8 mouse cellular contexts compared by ENCODE assay signal in the genomic region with DNA sequence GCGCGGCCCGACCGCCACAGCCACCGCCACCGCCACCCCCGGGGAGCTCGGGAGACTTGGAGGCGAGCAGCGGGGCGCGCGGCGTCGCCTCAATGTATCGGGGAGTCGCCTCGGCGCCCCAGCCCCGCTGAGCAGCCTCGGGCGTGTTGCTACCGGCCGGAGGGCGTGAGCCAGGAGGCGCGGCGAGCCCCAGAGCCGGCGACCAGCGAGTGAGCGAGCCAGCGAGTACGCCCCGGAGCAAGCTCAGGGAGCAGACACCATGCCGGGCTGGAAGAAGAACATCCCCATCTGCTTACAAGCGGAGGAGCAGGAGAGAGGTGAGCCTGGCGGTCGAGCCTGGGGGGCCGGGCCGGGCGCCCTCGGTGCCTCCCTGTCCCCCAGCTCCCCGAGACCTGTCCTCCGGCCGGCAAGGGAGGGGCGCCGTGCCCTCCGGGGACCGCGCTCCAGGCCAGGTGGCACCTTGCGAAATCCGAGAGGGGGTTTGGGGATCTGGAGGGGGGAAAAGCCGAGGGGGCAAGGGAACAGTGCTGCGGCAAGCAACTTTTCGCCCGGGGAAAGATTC. TPM values are rescaled to one million over a fixed set of nuclear protein-coding genes. Genes with fewer than 3 reads are reported as not detected.
DNase-seq lines count a peak whose midpoint lies in the region; ATAC-seq lines count a peak whose summit lies in the region.

No protein-coding gene starts in this region.

- H3K9me3 ChIP-seq in heart, embryonic 11.5 days (replicated peaks; ENCODE audit: control insufficient read depth, low read length), result no peaks in the 10 kb centered on the region
- H3K9me3 ChIP-seq in embryonic facial prominence, embryonic 11.5 days (replicated peaks; ENCODE audit: control insufficient read depth, low read length), result no peaks in the 10 kb centered on the region
- H3K9me3 ChIP-seq in hindbrain, embryonic 11.5 days (ENCODE audit: control insufficient read depth, low read length), result no peaks in the 10 kb centered on the region
- no peaks in the 10 kb centered on the region for H3K9me3 ChIP-seq in limb, embryonic 11.5 days (ENCODE audit: control insufficient read depth, low read length)
- H3K9me3 ChIP-seq in midbrain, embryonic 15.5 days, result no peaks in the 10 kb centered on the region

- ATAC-seq in heart, embryonic 11.5 days (replicated peaks; ENCODE audit: insufficient number of reproducible peaks, low FRiP score, low TSS enrichment), result peak; percentile 56; the same call in 1 of the 2 replicates
- peak; percentile 70 for ATAC-seq in embryonic facial prominence, embryonic 11.5 days (replicated peaks; ENCODE audit: insufficient number of reproducible peaks, low FRiP score, low TSS enrichment, low read depth)
- ATAC-seq in hindbrain, embryonic 11.5 days (ENCODE audit: low FRiP score), result peak; percentile 86
- peak; percentile 68 for ATAC-seq in limb, embryonic 11.5 days (ENCODE audit: insufficient number of reproducible peaks, low FRiP score, low TSS enrichment, low read depth)
- ATAC-seq in midbrain, embryonic 15.5 days (replicated peaks), result peak; percentile 81

- WGBS in heart, embryonic 11.5 days (ENCODE audit: insufficient replicate concordance), result under 1% methylated on average over 41 of the region's 57 CpGs
- under 1% methylated on average over 45 of the region's 57 CpGs for WGBS in embryonic facial prominence, embryonic 11.5 days
- WGBS in hindbrain, embryonic 11.5 days, result 1% methylated on average over 38 of the region's 57 CpGs
- WGBS in limb, embryonic 11.5 days, result 0% methylated on average over 48 of the region's 57 CpGs
- under 1% methylated on average over 54 of the region's 57 CpGs for WGBS in midbrain, embryonic 15.5 days

- 0 out of 2 replicates have a peak, but pooled peaks cover 5% of the 10 kb centered on the region for H3K27me3 ChIP-seq in heart, embryonic 11.5 days (ENCODE audit: control insufficient read depth, insufficient read depth, low read length)
- no peaks in the 10 kb centered on the region for H3K27me3 ChIP-seq in embryonic facial prominence, embryonic 11.5 days (ENCODE audit: control insufficient read depth, insufficient read depth, low read length)
- no peaks in the 10 kb centered on the region; the same call in 1 of the 2 replicates for H3K27me3 ChIP-seq in hindbrain, embryonic 11.5 days (ENCODE audit: control insufficient read depth, insufficient read depth, low read length)
- no peaks in the 10 kb centered on the region for H3K27me3 ChIP-seq in limb, embryonic 11.5 days (ENCODE audit: control insufficient read depth, insufficient read depth, low read length)
- no peaks in the 10 kb centered on the region; the same call in 1 of the 2 replicates for H3K27me3 ChIP-seq in midbrain, embryonic 15.5 days (replicated peaks)

- H3K36me3 ChIP-seq in heart, embryonic 11.5 days (ENCODE audit: control insufficient read depth, insufficient read depth, low read length), result no peaks in the 10 kb centered on the region
- H3K36me3 ChIP-seq in embryonic facial prominence, embryonic 11.5 days (replicated peaks; ENCODE audit: control insufficient read depth, insufficient read depth, low read depth, low read length), result no peaks in the 10 kb centered on the region
- no peaks in the 10 kb centered on the region for H3K36me3 ChIP-seq in hindbrain, embryonic 11.5 days (ENCODE audit: control insufficient read depth, insufficient read depth, low read length)
- H3K36me3 ChIP-seq in limb, embryonic 11.5 days (ENCODE audit: control insufficient read depth, insufficient read depth, low read length), result no peaks in the 10 kb centered on the region
- no peaks in the 10 kb centered on the region for H3K36me3 ChIP-seq in midbrain, embryonic 15.5 days (replicated peaks)

- H3K4me3 ChIP-seq in heart, embryonic 11.5 days (ENCODE audit: low read depth, low read length), result peak overlapping the region; percentile 73
- H3K4me3 ChIP-seq in embryonic facial prominence, embryonic 11.5 days (ENCODE audit: low read depth, low read length), result peak overlapping the region; percentile 74
- H3K4me3 ChIP-seq in hindbrain, embryonic 11.5 days (ENCODE audit: low read depth, low read length), result peak overlapping the region; percentile 80
- H3K4me3 ChIP-seq in limb, embryonic 11.5 days (ENCODE audit: low read depth, low read length), result peak overlapping the region; percentile 71
- peak overlapping the region; percentile 57 for H3K4me3 ChIP-seq in midbrain, embryonic 15.5 days

- DNase-seq in heart, adult 9 months (ENCODE audit: low spot score in 2 of 2), result no peak
- DNase-seq in adrenal gland, adult 2 months, result peak; percentile 58
- DNase-seq in embryonic facial prominence, embryonic 11.5 days (ENCODE audit: low spot score), result peak; percentile 61
- DNase-seq in hindbrain, embryonic 11.5 days (ENCODE audit: low spot score), result peak; percentile 73
- DNase-seq in limb, embryonic 11.5 days (ENCODE audit: low spot score), result peak; percentile 74
- DNase-seq in urinary bladder, postnatal 36 days (ENCODE audit: low spot score in 2 of 2), result peak; percentile 35 to 38

- peak overlapping the region; percentile 70 for H3K27ac ChIP-seq in heart, embryonic 11.5 days (ENCODE audit: low read depth, low read length)
- peak overlapping the region; percentile 78 for H3K27ac ChIP-seq in embryonic facial prominence, embryonic 11.5 days (replicated peaks; ENCODE audit: low read depth, low read length)
- H3K27ac ChIP-seq in hindbrain, embryonic 11.5 days (ENCODE audit: low read depth, low read length), result peak overlapping the region; percentile 84
- H3K27ac ChIP-seq in limb, embryonic 11.5 days (replicated peaks; ENCODE audit: low read depth, low read length), result peak overlapping the region; percentile 64
- H3K27ac ChIP-seq in midbrain, embryonic 15.5 days, result peak overlapping the region; percentile 84

- peaks cover 3% of the 10 kb centered on the region; the same call in 1 of the 2 replicates for H3K4me1 ChIP-seq in heart, embryonic 11.5 days (ENCODE audit: control insufficient read depth, insufficient read depth, low read length)
- no peaks in the 10 kb centered on the region for H3K4me1 ChIP-seq in embryonic facial prominence, embryonic 11.5 days (ENCODE audit: control insufficient read depth, insufficient read depth, low read length)
- H3K4me1 ChIP-seq in hindbrain, embryonic 11.5 days (replicated peaks; ENCODE audit: control insufficient read depth, insufficient read depth, low read length), result peaks cover 4% of the 10 kb centered on the region; the same call in 1 of the 2 replicates
- peaks cover 8% of the 10 kb centered on the region for H3K4me1 ChIP-seq in limb, embryonic 11.5 days (ENCODE audit: control insufficient read depth, insufficient read depth, low read length)
- peaks cover 16% of the 10 kb centered on the region for H3K4me1 ChIP-seq in midbrain, embryonic 15.5 days

- H3K4me2 ChIP-seq in heart, embryonic 11.5 days, result peak overlapping the region; percentile 94
- H3K4me2 ChIP-seq in embryonic facial prominence, embryonic 11.5 days (ENCODE audit: low read depth, low read length), result peak overlapping the region; percentile 80
- H3K4me2 ChIP-seq in hindbrain, embryonic 11.5 days (replicated peaks; ENCODE audit: low read depth, low read length), result peak overlapping the region; percentile 99
- H3K4me2 ChIP-seq in limb, embryonic 11.5 days (ENCODE audit: low read depth, severe bottlenecking), result peak overlapping the region; percentile 95
- H3K4me2 ChIP-seq in midbrain, embryonic 15.5 days, result peak overlapping the region; percentile 85

- H3K9ac ChIP-seq in heart, embryonic 11.5 days (ENCODE audit: low read depth, low read length), result peak overlapping the region; percentile 85
- peak overlapping the region; percentile 79 for H3K9ac ChIP-seq in embryonic facial prominence, embryonic 11.5 days (replicated peaks; ENCODE audit: low read length)
- peak overlapping the region; percentile 81 for H3K9ac ChIP-seq in hindbrain, embryonic 11.5 days (ENCODE audit: low read depth, low read length)
- peak overlapping the region; percentile 63 for H3K9ac ChIP-seq in limb, embryonic 11.5 days (ENCODE audit: low read length)
- peak overlapping the region; percentile 59 for H3K9ac ChIP-seq in midbrain, embryonic 15.5 days

RNA-seq across cellular contexts. Expression of a gene that starts 0.6 kb away (rescaled TPM):
- 4.4 and 4.9 TPM in 2 replicates for polyA plus RNA-seq in heart, embryonic 11.5 days (2014; fragmentation: Nextera tagmentation; extraction: Ambion mirVana)
- under 1 TPM; 0.43 to 0.55 TPM for total RNA-seq in adrenal gland, adult 2 months (2021)
- 0.11 and 0.17 TPM in 2 replicates for polyA plus RNA-seq in adrenal gland, adult 2 months (2012; rRNA removed)
- 5.6 and 5.9 TPM in 2 replicates for polyA plus RNA-seq in embryonic facial prominence, embryonic 11.5 days (2014; fragmentation: Nextera tagmentation; extraction: Ambion mirVana)
- 11.8 and 12.1 TPM in 2 replicates for polyA plus RNA-seq in hindbrain, embryonic 11.5 days (2014; fragmentation: Nextera tagmentation; extraction: Ambion mirVana)
- polyA plus RNA-seq in limb, embryonic 11.5 days (2014; fragmentation: Nextera tagmentation; extraction: Ambion mirVana), result 3.7 TPM in 2 replicates
- polyA plus RNA-seq in midbrain, embryonic 15.5 days (2015; fragmentation: Nextera tagmentation; extraction: Ambion mirVana), result 17.4 and 19.0 TPM in 2 replicates

Comparison
In these comparisons a context has a peak if more than half of its experiments do, and no peak if none do; other contexts are left out.
1. DNase-seq: peak in adrenal gland, adult 2 months (single experiment), embryonic facial prominence, embryonic 11.5 days (single experiment), hindbrain, embryonic 11.5 days (single experiment), limb, embryonic 11.5 days (single experiment) and urinary bladder, postnatal 36 days (2 of 2); none in heart, adult 9 months (0 of 2).
2. Peak in every context shown above with its lines, with median percentiles within 50 percentile points of each other: ATAC-seq, H3K27ac ChIP-seq, H3K4me2 ChIP-seq, H3K4me3 ChIP-seq and H3K9ac ChIP-seq.